Mouse (Mus musculus) myocyte (in vitro differentiated cells): ENCODE data around the gene Cntn4. TPM values are rescaled to one million over a fixed set of nuclear protein-coding genes. Genes with fewer than 3 reads are reported as not detected.

Experiments used
- H3K27me3 ChIP-seq: one replicate; pipeline ENCODE4 v1.6.1; 2011; ENCODE audit not compliant: control insufficient read depth, insufficient read depth, insufficient read length
- H3K36me3 ChIP-seq: one replicate; pipeline ENCODE4 v1.6.1; 2011; ENCODE audit not compliant: control insufficient read depth, insufficient read depth
- H3K4me2 ChIP-seq: one replicate; pipeline ENCODE4 v1.6.1; 2011; ENCODE audit warnings: low read depth, control low read depth
- H3K4me3 ChIP-seq: one replicate; pipeline ENCODE4 v1.5.1; 2011; ENCODE audit warnings: mild to moderate bottlenecking, control low read depth, moderate library complexity
- H3K79me2 ChIP-seq: one replicate; pipeline ENCODE4 v1.6.1; 2011; ENCODE audit not compliant: control insufficient read depth, insufficient read depth
- H3ac ChIP-seq: one replicate; pipeline ENCODE4 v1.6.1; 2011; ENCODE audit not compliant: control insufficient read depth, insufficient read length
- CEBPB ChIP-seq: IDR thresholded peaks from 2 replicates; pipeline ENCODE4 v1.6.1; 2011; ENCODE audit warnings: mild to moderate bottlenecking, moderate library complexity; ENCODE audit not compliant: poor library complexity, insufficient read depth, severe bottlenecking
- E2F4 ChIP-seq: IDR thresholded peaks from one replicate; pipeline ENCODE4 v1.6.1; 2011; ENCODE audit warnings: mild to moderate bottlenecking, control low read depth, moderate library complexity; ENCODE audit not compliant: insufficient read depth
- MAX ChIP-seq: IDR thresholded peaks from one replicate; pipeline ENCODE4 v1.6.1; 2011; ENCODE audit warnings: low read depth, mild to moderate bottlenecking, control low read depth
- MYOD1 ChIP-seq, 3 experiments: IDR thresholded peaks; one replicate each; pipeline ENCODE4 v1.6.1; 2011; ENCODE audit warnings: control low read depth in 2 of 3, low read depth in 2 of 3, mild to moderate bottlenecking in 2 of 3, moderate library complexity in 1 of 3; ENCODE audit not compliant: insufficient read length in 2 of 3, control insufficient read depth in 1 of 3
- MYOG ChIP-seq, 3 experiments: IDR thresholded peaks; one replicate each; pipeline ENCODE4 v1.6.1; 2011; ENCODE audit warnings: control low read depth in 2 of 3, low read depth in 2 of 3, mild to moderate bottlenecking in 2 of 3; ENCODE audit not compliant: insufficient read length in 2 of 3, control insufficient read depth in 1 of 3, insufficient read depth in 1 of 3
- POLR2A ChIP-seq: IDR thresholded peaks from one replicate; pipeline ENCODE4 v1.6.1; 2011; ENCODE audit warnings: low read depth, mild to moderate bottlenecking, control low read depth, moderate library complexity; ENCODE audit not compliant: insufficient read length
- POLR2AphosphoS2 ChIP-seq: IDR thresholded peaks from one replicate; pipeline ENCODE4 v1.6.1; 2011; ENCODE audit warnings: low read depth, control low read depth; ENCODE audit not compliant: insufficient read length
- REST ChIP-seq: IDR thresholded peaks from one replicate; pipeline ENCODE4 v1.6.1; 2011; ENCODE audit warnings: mild to moderate bottlenecking, control low read depth, moderate library complexity; ENCODE audit not compliant: insufficient read depth, insufficient read length
- SRF ChIP-seq: IDR thresholded peaks from one replicate; pipeline ENCODE4 v1.6.1; 2011; ENCODE audit warnings: low read depth; ENCODE audit not compliant: control insufficient read depth, insufficient read length
- TCF12 ChIP-seq: IDR thresholded peaks from one replicate; pipeline ENCODE4 v1.6.1; 2011; ENCODE audit warnings: mild to moderate bottlenecking, control low read depth; ENCODE audit not compliant: poor library complexity, insufficient read depth, severe bottlenecking
- TCF3 ChIP-seq: IDR thresholded peaks from one replicate; pipeline ENCODE4 v1.6.1; 2011; ENCODE audit warnings: low read depth, control low read depth; ENCODE audit not compliant: insufficient read length
- USF1 ChIP-seq: IDR thresholded peaks from one replicate; pipeline ENCODE4 v1.6.1; 2011; ENCODE audit warnings: low read depth, mild to moderate bottlenecking, control low read depth, moderate library complexity
- polyA plus RNA-seq: library from polyadenylated mRNA; unstranded; fragments of >200 nt; fragmentation: generic; extraction: Trizol; gene quantifications from one replicate; pipeline ENCODE4 v1.2.1, GENCODE M21; 2012; ENCODE audit warnings: missing spikeins

The Cntn4 gene
- polyA plus RNA-seq, 1 experiment = not detected

DNA sequence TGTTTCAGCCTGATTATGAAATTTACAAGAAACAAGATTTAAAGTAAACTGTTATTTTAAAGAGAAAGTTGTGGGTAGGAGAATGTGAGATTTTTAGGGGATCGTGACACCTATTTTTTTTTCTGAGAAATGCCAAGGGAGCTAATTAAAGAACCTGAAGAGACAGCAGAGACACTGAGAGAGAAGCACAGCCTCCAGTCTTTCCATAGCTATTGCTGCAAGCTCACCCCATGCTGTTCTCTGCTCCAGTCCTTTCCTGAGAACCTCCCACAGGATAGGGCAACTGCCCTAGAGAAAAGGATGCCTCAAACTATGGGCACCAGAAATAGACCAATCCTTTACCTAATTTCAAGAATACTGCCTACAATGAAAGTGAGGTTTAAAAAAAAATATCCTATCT lies 103.2 kb downstream of the Cntn4 start:
- H3ac ChIP-seq = no peak overlapping the region
- TF ChIP-seq POLR2AphosphoS2 (no peak), CEBPB (no peak), USF1 (no peak), SRF (no peak), TCF3 (no peak), TCF12 (no peak), POLR2A (no peak), REST (no peak), MYOD1 (IDR thresholded peaks at IDR 0.05; ENCODE audit: control insufficient read depth in 1 of 3, insufficient read length in 2 of 3, low read depth in 2 of 3) (no peak), E2F4 (no peak), MAX (no peak), MYOG (IDR thresholded peaks at IDR 0.05; ENCODE audit: control insufficient read depth in 1 of 3, insufficient read depth in 1 of 3, insufficient read length in 2 of 3, low read depth in 2 of 3) (no peak)
- no peaks in the 10 kb centered on the region for H3K36me3 ChIP-seq
- H3K27me3 ChIP-seq = no peaks in the 10 kb centered on the region
- no peak overlapping the region for H3K4me3 ChIP-seq
- H3K4me2 ChIP-seq = no peak overlapping the region
- H3K79me2 ChIP-seq = no peaks in the 10 kb centered on the region

DNA sequence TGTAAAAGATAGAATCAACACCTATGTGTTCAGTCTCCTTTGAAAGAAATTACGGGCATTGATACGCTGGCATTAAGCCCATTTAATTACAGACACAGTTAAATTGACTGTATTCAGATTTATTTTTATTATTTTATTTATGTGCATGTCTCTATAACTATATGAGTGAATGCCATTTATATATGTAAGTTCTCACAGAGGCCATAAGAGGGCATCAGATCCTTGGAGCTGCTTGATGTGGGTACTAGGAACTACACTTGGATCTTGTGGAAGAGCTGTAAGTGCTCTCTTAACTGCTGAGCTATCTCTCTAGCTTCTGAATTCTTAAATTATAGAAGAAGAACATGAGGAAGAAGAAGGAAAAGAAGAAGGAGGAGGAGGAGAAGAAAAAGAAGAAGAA lies 111.0 kb downstream of the Cntn4 start:
- Histone ChIP-seq H3K4me3 (no peak overlapping the region), H3K36me3 (no peaks in the 10 kb centered on the region), H3K27me3 (no peaks in the 10 kb centered on the region), H3K79me2 (no peaks in the 10 kb centered on the region), H3ac (no peak overlapping the region), H3K4me2 (no peak overlapping the region)
- TF ChIP-seq POLR2AphosphoS2 (no peak), TCF12 (no peak), MYOD1 (IDR thresholded peaks at IDR 0.05; ENCODE audit: control insufficient read depth in 1 of 3, insufficient read length in 2 of 3, low read depth in 2 of 3) (no peak), POLR2A (no peak), E2F4 (no peak), USF1 (no peak), TCF3 (no peak), SRF (no peak), CEBPB (no peak), MYOG (IDR thresholded peaks at IDR 0.05; ENCODE audit: control insufficient read depth in 1 of 3, insufficient read depth in 1 of 3, insufficient read length in 2 of 3, low read depth in 2 of 3) (no peak)

DNA sequence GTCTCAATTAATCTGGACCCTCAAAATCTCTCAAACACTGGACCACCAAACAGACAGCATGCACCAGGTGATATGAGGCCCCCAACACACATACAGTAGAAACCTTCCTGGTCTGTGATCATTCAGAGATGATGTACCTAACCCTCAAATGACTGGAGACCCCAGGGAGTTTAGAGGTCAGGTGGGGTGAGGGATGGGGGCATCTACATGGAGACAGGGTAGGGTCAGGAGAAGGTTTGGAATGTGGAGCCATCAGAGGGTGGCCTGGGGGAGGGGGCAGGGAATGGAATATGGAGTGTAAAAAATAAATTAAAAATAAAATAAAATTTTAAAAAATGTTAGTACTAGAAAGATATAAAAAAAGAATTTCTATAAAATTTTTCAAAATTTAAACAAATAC lies 157.6 kb downstream of the Cntn4 start:
- H3K79me2 ChIP-seq = no peaks in the 10 kb centered on the region
- H3K4me2 ChIP-seq = no peak overlapping the region
- no peaks in the 10 kb centered on the region for H3K27me3 ChIP-seq
- no peak overlapping the region for H3ac ChIP-seq
- TF ChIP-seq REST = no peak
- no peak overlapping the region for H3K4me3 ChIP-seq
- H3K36me3 ChIP-seq = no peaks in the 10 kb centered on the region

DNA sequence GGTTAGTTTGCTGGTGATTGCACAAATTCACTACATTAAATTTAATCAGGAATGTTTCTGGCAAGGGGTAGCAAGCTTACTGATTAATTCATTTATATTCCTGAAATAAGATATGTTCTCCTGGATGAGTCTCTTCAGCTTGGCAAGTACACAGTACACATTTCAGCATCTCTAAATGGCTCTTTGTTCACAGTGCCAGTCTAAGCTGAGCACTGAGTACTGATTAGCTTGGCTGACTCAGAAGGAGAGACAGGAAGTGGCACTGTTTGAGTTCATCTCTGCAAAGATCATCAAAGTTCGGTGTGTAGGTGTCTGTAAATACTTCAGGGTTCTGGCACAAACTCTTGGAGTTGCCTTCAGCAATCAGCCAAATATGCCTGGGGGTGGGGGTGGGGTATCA lies 169.8 kb downstream of the Cntn4 start:
- Histone ChIP-seq H3K27me3 (no peaks in the 10 kb centered on the region), H3K4me2 (no peak overlapping the region), H3K79me2 (no peaks in the 10 kb centered on the region), H3K4me3 (no peak overlapping the region), H3ac (no peak overlapping the region), H3K36me3 (no peaks in the 10 kb centered on the region)
- TF ChIP-seq TCF3 = no peak
- no peak for TF ChIP-seq REST
- TF ChIP-seq MYOD1 (IDR thresholded peaks at IDR 0.05; ENCODE audit: control insufficient read depth in 1 of 3, insufficient read length in 2 of 3, low read depth in 2 of 3) = no peak
- TF ChIP-seq E2F4 = no peak
- TF ChIP-seq POLR2A = no peak

DNA sequence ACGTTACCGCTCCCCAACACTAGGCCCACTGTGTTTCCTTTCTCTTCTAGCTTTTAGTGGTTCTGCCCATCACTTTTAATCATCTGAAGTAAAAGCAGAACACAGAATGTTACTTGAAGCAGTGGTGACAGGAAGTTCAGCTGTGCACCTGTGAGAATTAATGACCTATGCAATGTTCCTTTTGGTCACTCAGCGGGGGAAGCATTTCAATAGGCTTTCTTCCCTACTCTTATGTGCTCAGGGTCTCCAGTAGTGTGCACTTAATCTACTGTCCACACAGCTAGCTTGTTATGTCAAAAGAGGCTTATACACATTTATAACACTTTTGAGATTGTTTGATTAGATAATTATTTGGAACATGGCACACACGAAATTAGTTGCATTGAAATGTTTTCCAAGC lies 215.4 kb downstream of the Cntn4 start:
- Histone ChIP-seq H3K4me3 (no peak overlapping the region), H3K36me3 (no peaks in the 10 kb centered on the region), H3K27me3 (no peaks in the 10 kb centered on the region), H3K4me2 (no peak overlapping the region), H3K79me2 (no peaks in the 10 kb centered on the region), H3ac (no peak overlapping the region)
- TF ChIP-seq TCF12 = no peak
- TF ChIP-seq SRF = no peak
- no peak for TF ChIP-seq MYOG (IDR thresholded peaks at IDR 0.05; ENCODE audit: control insufficient read depth in 1 of 3, insufficient read depth in 1 of 3, insufficient read length in 2 of 3, low read depth in 2 of 3)
- TF ChIP-seq USF1 = no peak
- no peak for TF ChIP-seq E2F4
- TF ChIP-seq MYOD1 (IDR thresholded peaks at IDR 0.05; ENCODE audit: control insufficient read depth in 1 of 3, insufficient read length in 2 of 3, low read depth in 2 of 3) = no peak
- no peak for TF ChIP-seq TCF3
- no peak for TF ChIP-seq REST
- no peak for TF ChIP-seq CEBPB
- no peak for TF ChIP-seq POLR2A
- TF ChIP-seq MAX = no peak
- TF ChIP-seq POLR2AphosphoS2 = no peak
